Mouse (Mus musculus) embryonic facial prominence, embryonic 11.5 days (tissue): Measurements from ENCODE around the gene Fcamr. TPM values are rescaled to one million over a fixed set of nuclear protein-coding genes. Genes with fewer than 3 reads are reported as not detected.
A peak's percentile ranks its signal among the peaks of the same experiment; 100 is the strongest.

Experiments
- ATAC-seq: fragments of 200-750 bp; cut with Nextera tagmentation; replicated peaks from 2 replicates; pipeline ENCODE4 v1.8.0; 2017; ENCODE audit warnings: low read depth; ENCODE audit not compliant: insufficient number of reproducible peaks, low FRiP score, low TSS enrichment
- DNase-seq: peaks from one replicate; pipeline ENCODE4 v3.0.0-alpha.2; 2015; ENCODE audit warnings: low spot score
- H3K27ac ChIP-seq: fragments of 300-500 bp; sonication (generic); replicated peaks from 2 replicates; pipeline ENCODE4 v1.5.1; 2014; ENCODE audit warnings: mild to moderate bottlenecking, low read depth, low read length, control low read depth
- H3K27me3 ChIP-seq: fragments of 300-500 bp; sonication (generic); 2 replicates; pipeline ENCODE4 v1.6.1; 2014; ENCODE audit warnings: mild to moderate bottlenecking, low read length, moderate library complexity, mixed read lengths; ENCODE audit not compliant: control insufficient read depth, insufficient read depth
- H3K36me3 ChIP-seq: fragments of 300-500 bp; sonication (generic); replicated peaks from 2 replicates; pipeline ENCODE4 v1.6.1; 2014; ENCODE audit warnings: low read depth, mild to moderate bottlenecking, low read length, moderate library complexity, mixed read lengths; ENCODE audit not compliant: control insufficient read depth, insufficient read depth
- H3K4me1 ChIP-seq: fragments of 300-500 bp; sonication (generic); 2 replicates; pipeline ENCODE4 v1.6.1; 2014; ENCODE audit warnings: low read length, mixed read lengths; ENCODE audit not compliant: control insufficient read depth, insufficient read depth
- H3K4me2 ChIP-seq: fragments of 300-500 bp; sonication (generic); 2 replicates; pipeline ENCODE4 v1.6.1; 2014; ENCODE audit warnings: low read depth, mild to moderate bottlenecking, control low read depth, low read length, moderate library complexity
- H3K4me3 ChIP-seq: fragments of 300-500 bp; sonication (generic); 2 replicates; pipeline ENCODE4 v1.5.1; 2014; ENCODE audit warnings: low read depth, low read length, control low read depth
- H3K9ac ChIP-seq: fragments of 300-500 bp; sonication (generic); replicated peaks from 2 replicates; pipeline ENCODE4 v1.6.1; 2014; ENCODE audit warnings: mild to moderate bottlenecking, control low read depth, low read length
- H3K9me3 ChIP-seq: fragments of 300-500 bp; sonication (generic); replicated peaks from 2 replicates; pipeline ENCODE4 v1.6.1; 2016; ENCODE audit warnings: mild to moderate bottlenecking, low read length, inconsistent platforms, mixed read lengths; ENCODE audit not compliant: control insufficient read depth
- WGBS: fragments of 180-500 bp; shearing (Covaris S2); extraction: QIAGEN DNeasy Blood & Tissue Kit; methylation state at CpG from one replicate; pipeline ENCODE4 v1.1.7; 2014; 5-methylcytosine and 5-hydroxymethylcytosine counted together
- polyA plus RNA-seq: library from polyadenylated mRNA; unstranded; fragments of >200 nt; fragmentation: Nextera tagmentation; extraction: Ambion mirVana; gene quantifications from 2 replicates; pipeline ENCODE4 v1.2.1, GENCODE M21; 2014

Fcamr gene
- polyA plus RNA-seq: not detected in 2 replicates

DNA sequence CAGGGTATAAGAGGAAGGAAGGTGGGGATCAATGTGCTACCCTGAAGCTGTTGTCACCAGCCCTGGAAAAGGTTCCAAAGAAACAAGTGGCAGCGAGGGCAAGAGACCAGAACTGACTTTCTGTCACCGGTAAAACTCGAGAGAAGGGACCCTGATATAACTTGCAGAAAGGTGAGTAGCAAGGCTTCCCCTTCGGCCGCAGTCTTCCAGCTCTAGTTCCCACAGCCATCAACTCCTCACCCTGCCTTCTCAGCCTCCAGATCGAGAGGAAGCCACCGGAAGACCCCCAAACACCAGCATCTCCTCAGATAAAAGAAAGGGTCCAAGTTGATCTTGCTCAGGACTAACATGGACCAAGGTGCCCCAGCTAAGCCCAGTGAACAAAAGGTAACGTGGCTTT is at the start of gene Fcamr:
Gene Fcamr (plus strand): TSS at position 301 of the 400 bp plus-strand sequence.
- no peak for ATAC-seq
- 83% methylated on average over 8 of the region's 8 CpGs for WGBS
- Histone ChIP-seq H3K9ac (no peak within 1 kb of the TSS), H3K4me1 (no peaks in the 10 kb centered on the region), H3K4me3 (no peak within 1 kb of the TSS), H3K36me3 (no peaks in the 10 kb centered on the region), H3K27me3 (no peaks in the 10 kb centered on the region), H3K27ac (no peak within 1 kb of the TSS), H3K4me2 (no peak within 1 kb of the TSS), H3K9me3 (no peaks in the 10 kb centered on the region)
- no peak for DNase-seq

DNA sequence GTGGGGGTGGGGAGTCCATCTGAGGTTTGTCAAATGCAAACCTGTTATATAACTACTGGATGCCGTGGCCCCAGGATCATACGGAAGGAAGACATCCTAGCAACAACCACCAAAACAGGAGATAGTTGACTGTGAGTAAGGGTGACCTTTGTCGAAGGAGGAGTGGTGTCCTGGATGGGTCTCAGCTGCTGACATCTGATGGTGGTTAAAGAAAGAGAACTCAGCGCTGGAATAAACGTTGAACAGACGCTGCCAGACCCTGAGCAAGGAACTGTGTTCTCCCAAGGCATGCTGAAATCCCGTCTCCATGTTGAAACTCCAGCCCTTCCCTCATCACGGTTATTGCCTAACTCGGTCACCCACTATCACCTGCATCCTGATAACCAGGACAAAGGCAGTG is 41.0 kb upstream of the Fcamr start:
- Histone ChIP-seq H3K4me2 (no peak overlapping the region), H3K4me3 (no peak overlapping the region), H3K9me3 (no peaks in the 10 kb centered on the region), H3K27me3 (no peaks in the 10 kb centered on the region), H3K36me3 (no peaks in the 10 kb centered on the region), H3K4me1 (no peaks in the 10 kb centered on the region), H3K27ac (no peak overlapping the region), H3K9ac (no peak overlapping the region)
- WGBS: 83% methylated on average over 9 of the region's 9 CpGs
- ATAC-seq (no peak), DNase-seq (no peak)

DNA sequence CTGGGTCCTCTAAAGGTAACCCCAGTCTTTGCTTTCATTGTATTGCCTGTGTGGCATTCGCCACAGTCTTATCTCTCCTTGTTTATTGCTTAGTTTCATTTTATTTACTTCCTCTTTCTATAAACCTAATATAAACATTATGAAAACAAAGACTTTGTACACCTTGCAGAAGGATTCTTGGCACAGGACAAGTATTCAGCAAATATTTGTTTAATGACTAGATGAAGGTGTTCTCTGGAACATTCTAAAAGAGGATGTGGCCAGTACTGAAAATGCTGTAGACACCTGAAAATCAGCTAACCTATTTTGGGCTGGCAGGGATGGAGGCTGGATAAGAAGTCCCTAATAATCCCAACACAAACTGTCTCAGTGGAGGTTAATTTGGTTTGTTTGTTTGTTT is 39.1 kb upstream of the Fcamr start:
- no peaks in the 10 kb centered on the region for H3K4me1 ChIP-seq
- WGBS: 81% methylated on average over 1 of the region's 1 CpGs
- no peaks in the 10 kb centered on the region for H3K27me3 ChIP-seq
- ATAC-seq (no peak), DNase-seq (no peak)
- H3K27ac ChIP-seq: no peak overlapping the region
- H3K4me2 ChIP-seq: no peak overlapping the region
- no peaks in the 10 kb centered on the region for H3K36me3 ChIP-seq
- H3K9ac ChIP-seq: no peak overlapping the region
- no peak overlapping the region for H3K4me3 ChIP-seq
- H3K9me3 ChIP-seq: no peaks in the 10 kb centered on the region

DNA sequence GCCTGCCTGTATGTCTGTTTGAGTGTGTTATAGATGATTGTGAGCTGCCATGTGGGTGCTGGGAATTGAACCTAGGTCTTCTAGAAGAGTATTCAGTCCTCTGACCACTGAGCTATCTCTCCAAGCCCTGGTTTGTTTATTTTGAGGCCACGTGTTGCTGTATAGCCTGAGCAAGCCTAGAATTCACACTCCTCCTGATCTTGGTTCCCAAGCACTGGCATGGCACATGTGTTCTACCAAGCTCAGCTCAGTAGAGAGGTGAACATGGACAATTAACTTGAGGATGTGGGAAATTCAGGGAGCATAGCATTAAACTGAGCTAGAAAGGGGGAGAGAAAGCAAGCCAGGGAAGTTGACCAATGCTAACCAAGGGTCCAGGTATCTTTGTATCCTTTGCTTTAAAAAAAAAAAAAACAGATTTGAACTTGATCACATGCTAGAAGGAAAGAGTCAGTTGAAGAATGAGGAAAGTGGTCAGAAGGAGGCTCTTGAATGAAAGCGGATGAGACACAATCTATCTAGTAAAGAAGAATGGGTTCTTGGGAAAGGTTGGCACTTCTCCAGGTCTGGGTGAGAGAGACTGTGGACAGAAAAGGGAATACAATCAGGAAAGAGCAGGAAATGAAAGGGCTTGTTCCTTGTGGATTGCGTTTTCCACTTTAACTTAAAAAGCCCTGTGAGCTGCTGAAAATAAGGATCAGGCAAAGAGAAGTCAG is 38.5 kb upstream of the Fcamr start:
- Histone ChIP-seq H3K4me3 (no peak overlapping the region), H3K9me3 (no peaks in the 10 kb centered on the region), H3K36me3 (no peaks in the 10 kb centered on the region), H3K9ac (no peak overlapping the region), H3K27me3 (no peaks in the 10 kb centered on the region), H3K4me1 (no peaks in the 10 kb centered on the region), H3K4me2 (no peak overlapping the region), H3K27ac (no peak overlapping the region)
- no peak for DNase-seq
- WGBS: 86% methylated on average over 3 of the region's 3 CpGs
- no peak for ATAC-seq

DNA sequence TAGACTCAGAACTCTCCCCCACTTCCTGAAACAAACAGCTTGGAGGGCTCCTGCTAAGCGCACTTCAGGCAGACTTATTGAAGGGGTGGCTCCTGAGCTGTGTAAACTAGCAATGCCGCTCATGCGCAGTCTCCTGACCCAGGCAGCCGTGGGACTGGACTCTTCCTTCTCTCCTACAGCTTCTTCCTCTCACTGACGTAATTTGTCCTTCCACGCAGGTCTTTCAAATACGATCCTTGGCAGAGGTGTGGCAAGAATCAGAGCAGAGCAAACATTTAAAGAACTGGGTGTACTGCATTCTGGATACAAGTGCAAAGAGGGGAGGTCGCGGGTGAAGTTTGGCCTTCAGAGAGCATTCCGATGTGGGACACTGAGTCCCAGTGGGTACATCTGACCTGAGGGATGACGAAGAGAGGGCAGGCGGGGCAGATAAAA is 36.7 kb upstream of the Fcamr start:
- ATAC-seq: no peak
- no peak overlapping the region for H3K4me2 ChIP-seq
- WGBS: 85% methylated on average over 12 of the region's 12 CpGs

DNA sequence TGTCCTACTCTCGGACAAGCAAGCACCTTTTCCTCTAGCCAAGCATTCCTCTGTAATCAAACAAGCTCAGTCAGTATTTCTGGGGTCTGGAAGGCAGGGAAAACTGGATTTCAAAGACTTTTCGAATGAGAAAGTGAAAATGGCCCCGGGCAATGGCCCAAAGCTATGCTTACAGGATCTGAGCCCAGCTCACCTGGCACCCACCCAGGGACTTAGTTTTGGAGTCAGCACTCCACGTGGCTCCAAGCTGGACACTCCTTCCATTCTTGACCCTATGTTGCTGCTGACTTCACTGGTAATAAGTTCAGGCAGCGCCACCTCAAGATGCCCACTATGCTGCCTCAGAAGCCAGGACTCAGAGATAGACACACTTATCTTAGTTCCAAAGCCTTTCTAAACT is 33.6 kb upstream of the Fcamr start:
- DNase-seq: no peak
- WGBS: 80% methylated on average over 5 of the region's 5 CpGs

More for the DNA sequence above, 36.7 kb upstream of the Fcamr start:
- H3K9me3 ChIP-seq: no peaks in the 10 kb centered on the region
- H3K27ac ChIP-seq: no peak overlapping the region
- no peaks in the 10 kb centered on the region for H3K36me3 ChIP-seq
- no peak overlapping the region for H3K4me3 ChIP-seq
- DNase-seq: no peak
- H3K9ac ChIP-seq: no peak overlapping the region
- no peaks in the 10 kb centered on the region for H3K4me1 ChIP-seq
- no peaks in the 10 kb centered on the region for H3K27me3 ChIP-seq

DNA sequence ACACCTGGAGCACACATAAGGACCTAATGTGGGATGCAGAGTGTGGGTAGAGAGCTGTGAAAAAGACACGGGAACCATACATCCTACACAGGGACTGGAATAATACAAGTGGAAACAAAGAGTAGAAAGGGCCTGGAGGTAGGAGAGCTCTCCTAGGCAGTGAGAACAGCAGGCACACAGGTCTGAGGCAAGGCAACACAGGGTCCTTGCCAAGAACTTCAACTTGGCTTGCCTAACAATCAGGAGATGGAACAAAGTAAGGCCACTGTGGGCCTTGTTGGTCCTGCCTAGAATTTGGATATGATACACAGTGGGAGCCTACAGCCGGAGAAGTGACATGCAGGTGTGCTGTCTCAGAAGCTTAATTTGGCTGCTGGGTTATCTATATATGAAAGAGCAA is 30.8 kb upstream of the Fcamr start:
- WGBS: 90% methylated on average over 2 of the region's 2 CpGs
- no peak overlapping the region for H3K4me3 ChIP-seq

More for the DNA sequence above, 33.6 kb upstream of the Fcamr start:
- Histone ChIP-seq H3K9ac (no peak overlapping the region), H3K27me3 (no peaks in the 10 kb centered on the region), H3K4me3 (no peak overlapping the region), H3K4me1 (no peaks in the 10 kb centered on the region), H3K27ac (no peak overlapping the region), H3K9me3 (no peaks in the 10 kb centered on the region), H3K36me3 (no peaks in the 10 kb centered on the region), H3K4me2 (no peak overlapping the region)
- no peak for ATAC-seq

DNA sequence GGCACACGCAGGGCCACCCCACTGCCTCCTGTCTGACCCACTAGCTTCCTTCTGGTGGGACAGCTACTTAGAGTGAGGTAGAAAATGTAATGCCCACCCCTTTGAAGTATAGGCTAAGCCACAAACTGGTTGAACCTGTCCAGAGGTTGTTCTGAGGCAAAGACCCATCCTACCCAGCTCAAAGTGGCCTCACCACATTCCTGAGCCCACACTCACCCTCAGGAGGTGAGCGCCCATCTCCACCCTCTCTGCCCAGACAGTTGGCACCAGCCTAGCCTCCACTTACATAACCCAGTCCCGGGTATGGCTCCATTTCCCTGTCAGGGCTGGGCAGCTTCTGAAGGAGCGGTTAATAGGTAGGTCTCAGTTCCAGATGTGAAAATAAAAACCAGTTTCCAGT is 30.2 kb upstream of the Fcamr start:
- Histone ChIP-seq H3K4me3 (no peak overlapping the region), H3K36me3 (no peaks in the 10 kb centered on the region), H3K9ac (no peak overlapping the region), H3K4me1 (no peaks in the 10 kb centered on the region), H3K27ac (no peak overlapping the region), H3K4me2 (no peak overlapping the region), H3K27me3 (no peaks in the 10 kb centered on the region), H3K9me3 (no peaks in the 10 kb centered on the region)
- WGBS: 79% methylated on average over 4 of the region's 4 CpGs
- ATAC-seq (peak; percentile 44; the same call in 1 of the 2 replicates), DNase-seq (peak; percentile 9)

More for the DNA sequence above, 30.8 kb upstream of the Fcamr start:
- Histone ChIP-seq H3K4me1 (no peaks in the 10 kb centered on the region), H3K9ac (no peak overlapping the region), H3K9me3 (no peaks in the 10 kb centered on the region), H3K36me3 (no peaks in the 10 kb centered on the region), H3K27me3 (no peaks in the 10 kb centered on the region), H3K4me2 (no peak overlapping the region), H3K27ac (no peak overlapping the region)
- ATAC-seq (no peak), DNase-seq (no peak)
